Mouse (Mus musculus): ENCODE results near the gene Rad51d.

- TF ChIP-seq POLR2A (IDR thresholded peaks at IDR 0.05; ENCODE audit: extremely low read depth, insufficient read depth, low read length): no peak
- no peak for TF ChIP-seq CTCF (IDR thresholded peaks at IDR 0.05; ENCODE audit: low read depth, low read length)
These were observed 18.2 kb upstream of the Rad51d start for GRCm38 (mm10) chr11:82908608-82908989.

Data from liver, adult 2 months (tissue).